Mouse (Mus musculus): ENCODE measurements around the gene Olfr1418.
A peak's percentile ranks its signal among the peaks of the same experiment; 100 is the strongest.

Gene Olfr1418

GRCm38 (mm10) chr19:11811688-11812365, 49.0 kb downstream of the Olfr1418 start:
- no peak for DNase-seq (ENCODE audit: low read depth in 1 of 2, low spot score in 2 of 2)

- no peak for DNase-seq (ENCODE audit: low read depth in 1 of 2, low spot score in 2 of 2)
These were observed 50.0 kb downstream of the Olfr1418 start for GRCm38 (mm10) chr19:11810856-11811255.

GRCm38 (mm10) chr19:11810003-11810758, 50.7 kb downstream of the Olfr1418 start:
- DNase-seq (ENCODE audit: low read depth in 1 of 2, low spot score in 2 of 2): no peak

- no peak for DNase-seq (ENCODE audit: low read depth in 1 of 2, low spot score in 2 of 2)
These were observed 52.4 kb downstream of the Olfr1418 start for GRCm38 (mm10) chr19:11808452-11808851.

- DNase-seq (ENCODE audit: low read depth in 1 of 2, low spot score in 2 of 2): no peak
These were observed 53.0 kb downstream of the Olfr1418 start for GRCm38 (mm10) chr19:11807822-11808221.

- DNase-seq (ENCODE audit: low read depth in 1 of 2, low spot score in 2 of 2): no peak
These were observed 53.6 kb downstream of the Olfr1418 start for GRCm38 (mm10) chr19:11807251-11807650.

GRCm38 (mm10) chr19:11804423-11804822, 56.4 kb downstream of the Olfr1418 start:
- peak in 1 of 2 experiments; percentile 16 for DNase-seq (ENCODE audit: low read depth in 1 of 2, low spot score in 2 of 2)

Data from monocyte, adult 2 months (primary cell).